Mouse (Mus musculus) ES-E14 (cell line): ENCODE measurements at regions not wholly inside any gene's neighbourhood (a gene's known extent, or its start where the extent isn't known, plus 50 kb on each side); places are given as distances from the start of the nearest gene placed in this dataset.

Experiments
- DNase-seq: peaks from one replicate; pipeline ENCODE4 v3.0.0-alpha.2; 2013; ENCODE audit warnings: low read depth, low spot score
- H3K27ac ChIP-seq: 2 replicates; pipeline ENCODE4 v1.5.1; 2012; ENCODE audit warnings: low read depth, mild to moderate bottlenecking, low read length, moderate library complexity, mixed read lengths; ENCODE audit not compliant: poor library complexity, insufficient read depth, severe bottlenecking
- H3K36me3 ChIP-seq: 2 replicates; pipeline ENCODE4 v1.6.1; 2012; ENCODE audit warnings: mild to moderate bottlenecking, low read length, moderate library complexity, mixed read lengths; ENCODE audit not compliant: control insufficient read depth, poor library complexity, insufficient read depth, severe bottlenecking
- H3K4me1 ChIP-seq, 2 experiments: fragments of 150-350 bp in 1 of 2; sonication (generic) in 1 of 2; 2 replicates each; pipeline ENCODE4 v1.6.1; 2012; ENCODE audit warnings: low read length in 2 of 2, mild to moderate bottlenecking in 1 of 2, mixed read lengths in 1 of 2; ENCODE audit not compliant: control insufficient read depth in 2 of 2, insufficient read depth in 2 of 2, poor library complexity in 1 of 2
- H3K4me3 ChIP-seq, 2 experiments: fragments of 150-350 bp in 1 of 2; sonication (generic) in 1 of 2; 2 replicates each; pipeline ENCODE4 v1.5.1; 2012; ENCODE audit warnings: low read length in 2 of 2, low read depth in 1 of 2, mild to moderate bottlenecking in 1 of 2, mixed read lengths in 1 of 2; ENCODE audit not compliant: insufficient read depth in 1 of 2, poor library complexity in 1 of 2, severe bottlenecking in 1 of 2
- H3K9ac ChIP-seq: 2 replicates; pipeline ENCODE4 v1.6.1; 2012; ENCODE audit warnings: low read depth, mild to moderate bottlenecking, low read length, mixed read lengths; ENCODE audit not compliant: poor library complexity, insufficient read depth, severe bottlenecking
- H3K9me3 ChIP-seq: fragments of 150-350 bp; sonication (generic); 2 replicates; pipeline ENCODE4 v1.6.1; 2012; ENCODE audit warnings: low read depth, mild to moderate bottlenecking, low read length; ENCODE audit not compliant: control insufficient read depth, insufficient read depth
- CHD2 ChIP-seq: IDR thresholded peaks from 2 replicates; pipeline ENCODE4 v1.6.1; 2014; ENCODE audit warnings: mild to moderate bottlenecking, low read depth, low read length, inconsistent platforms
- HCFC1 ChIP-seq: IDR thresholded peaks from 2 replicates; pipeline ENCODE4 v1.6.1; 2012; ENCODE audit warnings: low read length, inconsistent platforms, borderline replicate concordance; ENCODE audit not compliant: insufficient read depth
- MAFK ChIP-seq: IDR thresholded peaks from 2 replicates; pipeline ENCODE4 v1.6.1; 2014; ENCODE audit warnings: mild to moderate bottlenecking, low read depth, low read length, inconsistent platforms; ENCODE audit not compliant: insufficient read depth
- ZC3H11A ChIP-seq: IDR thresholded peaks from 2 replicates; pipeline ENCODE4 v1.6.1; 2012; ENCODE audit warnings: low read depth, mild to moderate bottlenecking, inconsistent platforms, low read length, borderline replicate concordance
- ZNF384 ChIP-seq: IDR thresholded peaks from 2 replicates; pipeline ENCODE4 v1.6.1; 2012; ENCODE audit warnings: low read depth, low read length, inconsistent platforms
- in situ Hi-C, 2 experiments: fragments of 600-800 bp; cut with MboI; formaldehyde crosslinking; loops; one replicate each; pipeline ENCODE4 v1.15.1; 2025; ENCODE audit warnings: low sequenced_read_pairs in 2 of 2, inconsistent platforms in 1 of 2; ENCODE audit not compliant: unreplicated experiment in 2 of 2

DNA sequence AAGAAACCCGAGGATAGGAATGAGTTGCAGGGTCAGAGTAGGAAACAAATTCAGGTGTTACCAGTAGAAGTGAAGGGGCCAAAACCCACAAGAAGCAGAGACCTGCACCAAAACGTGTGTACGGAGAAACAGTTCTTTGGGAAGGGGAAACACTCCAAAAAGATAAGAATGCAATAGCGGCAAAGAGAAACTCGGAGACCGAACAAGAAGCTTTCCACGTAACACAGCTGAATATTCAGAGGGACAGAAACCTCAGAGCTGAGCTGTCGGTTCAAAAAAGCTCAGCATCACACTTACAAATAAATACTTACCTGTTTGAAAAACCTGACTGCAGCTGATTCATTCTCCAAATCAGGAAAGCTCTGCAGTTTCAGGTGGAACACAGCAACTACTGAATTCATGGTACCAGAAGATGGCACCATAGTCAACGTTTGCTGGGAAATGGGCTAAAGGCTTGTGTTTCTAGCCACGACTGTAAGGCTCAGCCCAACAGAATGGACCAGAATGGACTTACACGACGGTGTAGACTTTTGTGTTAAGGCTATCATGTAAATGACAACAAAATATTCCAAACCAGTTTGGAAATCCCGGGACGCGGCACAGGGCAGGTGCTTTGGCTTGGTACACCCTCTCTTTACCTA is 484.9 kb downstream of the Plcl1 start:
- no peak for DNase-seq
- H3K9ac ChIP-seq = no peak overlapping the region
- no peak overlapping the region for H3K4me3 ChIP-seq
- TF ChIP-seq HCFC1 (no peak), MAFK (no peak), CHD2 (no peak), ZNF384 (no peak), ZC3H11A (no peak)
- in situ Hi-C loops = loop anchor here in 1 of 2 experiments (25.0 kb wide), 2 partner anchors 1097 to 1322 kb away; partner anchors contain the start of gene Satb2
- H3K36me3 ChIP-seq = no peaks in the 10 kb centered on the region
- H3K9me3 ChIP-seq = no peaks in the 10 kb centered on the region
- H3K4me1 ChIP-seq = no peaks in the 10 kb centered on the region
- H3K27ac ChIP-seq = no peak overlapping the region

DNA sequence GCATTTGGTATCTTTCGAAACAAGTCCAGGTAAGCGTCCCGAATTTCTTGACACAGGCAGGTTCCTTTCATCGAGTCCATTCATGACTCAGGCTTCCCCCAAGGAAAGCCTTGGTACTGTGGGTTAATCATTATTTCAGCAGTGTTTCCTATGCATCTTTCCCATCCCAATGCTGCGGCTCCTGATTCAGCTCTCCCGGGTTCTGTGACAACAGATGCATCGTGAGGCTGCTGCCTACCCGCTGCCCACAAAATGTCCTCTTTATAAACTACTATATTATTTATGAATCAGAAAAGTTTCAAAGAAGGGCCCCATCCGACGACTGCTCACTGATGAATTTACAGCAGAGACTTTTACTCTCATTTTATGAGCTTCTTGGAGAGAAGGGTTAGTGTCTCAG is 486.2 kb downstream of the Plcl1 start:
- H3K9ac ChIP-seq = no peak overlapping the region

DNA sequence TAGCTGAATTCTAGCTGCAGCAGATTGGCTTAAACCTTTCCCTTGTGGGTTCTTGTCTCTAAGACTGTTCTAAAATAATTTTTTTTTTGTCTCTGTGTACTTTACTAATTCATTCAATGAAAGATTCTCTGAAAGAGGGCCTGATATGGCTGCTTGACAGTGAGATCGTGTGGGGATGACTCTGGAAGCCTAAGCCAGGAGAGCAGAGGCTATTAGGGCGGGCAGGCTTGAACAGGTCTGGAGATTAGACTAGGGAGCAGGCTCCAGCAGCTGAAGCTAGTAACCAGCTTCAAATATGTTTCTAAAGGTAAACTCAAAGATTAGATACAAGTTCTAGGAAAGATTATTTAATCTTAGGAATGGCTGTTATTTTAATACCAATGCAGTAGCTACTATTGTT is 491.9 kb downstream of the Plcl1 start:
- no peak overlapping the region for H3K9ac ChIP-seq
- no peak for DNase-seq
- H3K4me3 ChIP-seq = no peak overlapping the region
- H3K27ac ChIP-seq = no peak overlapping the region
- no peaks in the 10 kb centered on the region for H3K36me3 ChIP-seq
- H3K4me1 ChIP-seq = no peaks in the 10 kb centered on the region
- TF ChIP-seq ZNF384 = no peak
- no peak for TF ChIP-seq MAFK
- no peak for TF ChIP-seq ZC3H11A
- TF ChIP-seq HCFC1 = no peak
- no peak for TF ChIP-seq CHD2
- in situ Hi-C loops = loop anchor here in 1 of 2 experiments (25.0 kb wide), 2 partner anchors 1090 to 1315 kb away; partner anchors contain the start of gene Satb2
- H3K9me3 ChIP-seq = no peaks in the 10 kb centered on the region

More for the DNA sequence above, 486.2 kb downstream of the Plcl1 start:
- no peak overlapping the region for H3K4me3 ChIP-seq
- H3K36me3 ChIP-seq = no peaks in the 10 kb centered on the region
- TF ChIP-seq CHD2 = no peak
- TF ChIP-seq ZNF384 = no peak
- no peak for TF ChIP-seq ZC3H11A
- no peak for TF ChIP-seq HCFC1
- no peak for TF ChIP-seq MAFK
- no peak for DNase-seq
- no peak overlapping the region for H3K27ac ChIP-seq
- H3K9me3 ChIP-seq = no peaks in the 10 kb centered on the region
- in situ Hi-C loops = loop anchor here in 1 of 2 experiments (25.0 kb wide), 2 partner anchors 1095 to 1320 kb away; partner anchors contain the start of gene Satb2
- H3K4me1 ChIP-seq = no peaks in the 10 kb centered on the region

DNA sequence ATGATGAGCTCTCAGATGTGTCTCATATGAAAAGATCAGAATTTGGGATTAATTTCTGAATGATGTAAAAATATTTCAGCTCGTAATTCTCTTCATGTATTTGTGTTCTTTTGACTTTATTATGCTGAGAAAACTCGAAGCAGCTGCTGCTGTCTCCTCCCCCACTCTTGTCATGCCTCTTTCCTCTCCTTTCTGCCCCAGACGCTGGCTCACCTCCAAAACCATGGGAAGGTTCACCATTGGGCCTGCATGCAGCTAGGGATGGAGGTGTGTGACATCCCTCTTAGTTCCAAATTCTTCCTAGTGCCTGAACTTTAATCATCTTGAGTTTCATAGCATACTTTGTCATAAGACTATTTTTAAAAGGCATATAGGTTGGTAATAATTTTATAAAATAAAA is 492.3 kb downstream of the Plcl1 start:
- no peak overlapping the region for H3K27ac ChIP-seq
- DNase-seq = no peak
- in situ Hi-C loops = loop anchor here in 1 of 2 experiments (25.0 kb wide), 2 partner anchors 1089 to 1314 kb away; partner anchors contain the start of gene Satb2
- H3K9me3 ChIP-seq = no peaks in the 10 kb centered on the region
- H3K9ac ChIP-seq = no peak overlapping the region
- no peaks in the 10 kb centered on the region for H3K4me1 ChIP-seq
- H3K36me3 ChIP-seq = no peaks in the 10 kb centered on the region
- no peak for TF ChIP-seq CHD2
- no peak for TF ChIP-seq HCFC1
- no peak for TF ChIP-seq ZC3H11A
- no peak for TF ChIP-seq ZNF384
- no peak for TF ChIP-seq MAFK
- no peak overlapping the region for H3K4me3 ChIP-seq
